Mouse (Mus musculus) liver, embryonic 14.5 days (tissue): ENCODE data around the gene Raph1.
"Not testable (repeated sequence)": the region's sequence is repeated elsewhere in the genome, so short reads cannot be mapped to it uniquely, and the experiment has no call there.

Source experiments
- CTCF ChIP-seq: IDR thresholded peaks from 2 replicates; pipeline ENCODE4 v1.5.1; 2016; ENCODE audit warnings: antibody characterized with exemption, low read depth, control low read depth
- EP300 ChIP-seq: IDR thresholded peaks from 2 replicates; pipeline ENCODE4 v1.6.1; 2016; ENCODE audit warnings: antibody characterized with exemption, low read depth

- TF ChIP-seq EP300, CTCF: not testable (repeated sequence)
Observed at GRCm38 (mm10) chr1:60441438-60441837, 125.5 kb downstream of the Raph1 start.
